Mouse (Mus musculus) megakaryocyte progenitor cell, adult 5-6 weeks (primary cell): ENCODE data around the gene Apoc4. TPM values are rescaled to one million over a fixed set of nuclear protein-coding genes. Genes with fewer than 3 reads are reported as not detected.
"Not testable (repeated sequence)": the region's sequence is repeated elsewhere in the genome, so short reads cannot be mapped to it uniquely, and the experiment has no call there.

Source experiments
- ATAC-seq: replicated peaks from 2 replicates; pipeline ENCODE4 v1.8.0; 2016; ENCODE audit warnings: mild to moderate bottlenecking, moderate TSS enrichment, inconsistent platforms; ENCODE audit not compliant: poor library complexity
- total RNA-seq, 2 experiments: library from RNA; stranded (forward) in 1 of 2; stranded (reverse) in 1 of 2; fragments of 157-497, 149-512 nt in 1 of 2; fragments of 200-1000 nt in 1 of 2; gene quantifications; 2 replicates each; pipeline versions ENCODE4 v1.2.3 to v1.2.4; 2015 to 2017

Gene Apoc4
- total RNA-seq, 2 experiments from 2014 or later, result not detected

GRCm38 (mm10) chr7:19700299-19701068 is 19.2 kb upstream of the Apoc4 start:
- no peak for ATAC-seq

- ATAC-seq, result no peak
Observed at GRCm38 (mm10) chr7:19699827-19700148, 18.5 kb upstream of the Apoc4 start.

DNA sequence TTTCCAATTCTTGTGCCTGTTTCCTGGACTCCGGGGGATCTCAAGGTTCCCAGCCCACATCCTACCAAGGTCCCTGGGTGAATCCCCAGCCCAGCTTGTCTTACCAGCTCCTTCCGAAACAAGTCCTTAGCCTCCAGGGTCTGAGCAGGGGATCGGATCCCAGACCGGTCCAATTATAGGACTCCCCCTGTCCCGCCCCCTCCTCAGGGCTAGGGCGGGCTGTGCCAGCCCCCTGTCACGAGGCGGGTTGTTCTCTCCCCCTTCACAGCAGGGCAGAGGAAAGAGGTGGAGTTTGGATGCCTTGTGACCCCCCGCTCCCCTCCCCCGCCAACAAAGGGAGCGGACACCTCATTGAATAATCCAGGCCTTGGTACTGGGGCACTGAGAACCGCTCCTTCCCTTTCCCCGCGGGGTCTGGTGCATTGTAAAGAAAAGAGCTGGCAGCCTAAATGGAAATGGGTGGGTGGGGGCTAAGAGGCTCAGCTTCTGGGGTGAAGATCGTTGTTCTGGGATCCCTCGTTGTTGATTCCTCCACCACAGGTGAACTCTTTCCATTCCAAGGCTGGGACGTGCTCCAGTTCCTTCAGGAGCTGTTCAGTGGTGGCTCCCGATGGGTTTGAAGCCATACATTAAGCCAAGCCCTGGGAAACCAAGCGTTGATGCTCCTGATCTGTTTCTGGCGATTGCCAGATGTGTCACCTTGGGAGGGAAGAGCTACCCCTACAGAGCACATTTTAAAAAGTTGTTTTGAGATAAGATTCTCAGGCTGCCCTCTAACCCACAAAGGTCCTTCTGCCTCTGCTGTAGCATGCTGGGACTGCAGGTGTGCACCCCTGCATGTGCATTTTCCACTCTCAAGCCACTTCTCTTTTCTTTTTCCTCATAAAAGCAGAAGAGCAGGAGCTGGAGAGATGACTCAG is 17.9 kb upstream of the Apoc4 start, which contains the start of gene Apoe:
Apoe (minus strand) TSS at position 282 of the 920 bp plus-strand sequence.
- peak; percentile 48 for ATAC-seq

DNA sequence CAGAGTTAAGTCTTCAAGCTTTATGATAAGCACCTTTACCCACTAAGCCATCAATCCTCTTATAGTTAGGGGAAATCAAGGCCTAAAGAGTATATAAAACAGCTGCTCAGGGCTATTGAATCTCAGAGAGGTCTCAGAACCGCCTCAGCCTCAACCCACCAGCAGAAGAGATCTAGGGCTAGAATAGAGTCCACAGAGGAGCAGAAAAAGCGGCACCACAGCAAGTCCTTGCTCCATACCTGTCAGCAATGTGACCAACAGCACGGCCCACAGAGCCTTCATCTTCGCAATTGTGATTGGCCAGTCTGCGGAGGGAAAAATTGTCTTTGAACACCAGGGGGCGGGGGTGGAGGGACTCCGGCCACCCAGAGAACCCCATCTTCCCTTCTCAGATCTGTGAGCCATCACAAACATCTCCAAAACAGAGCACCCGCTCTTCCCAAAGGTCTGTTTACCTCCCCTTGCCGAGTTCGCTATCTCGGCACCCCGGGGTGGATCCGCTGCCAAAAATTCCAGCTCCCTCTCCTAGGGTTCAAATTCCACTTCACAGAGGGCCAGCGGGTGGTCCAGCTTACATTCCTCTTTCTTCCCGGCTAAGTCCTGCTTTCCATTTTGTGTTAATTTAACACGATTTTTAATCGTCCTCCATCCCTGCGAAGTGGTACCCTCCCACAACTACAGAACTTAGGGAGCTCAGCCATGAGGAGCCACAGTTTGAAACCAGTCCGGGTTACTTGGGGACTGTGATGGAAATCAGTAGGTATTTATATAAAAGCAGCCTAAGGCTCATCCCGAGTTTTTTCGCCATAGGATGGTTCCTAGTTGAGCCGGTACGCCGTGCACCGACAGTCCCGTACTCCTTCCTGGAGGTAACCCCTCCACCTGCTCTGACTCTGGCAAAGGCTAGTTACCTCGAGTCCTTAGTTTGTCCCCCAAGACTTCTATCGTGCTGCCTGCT is 16.9 kb upstream of the Apoc4 start:
- peak; percentile 29 for ATAC-seq

DNA sequence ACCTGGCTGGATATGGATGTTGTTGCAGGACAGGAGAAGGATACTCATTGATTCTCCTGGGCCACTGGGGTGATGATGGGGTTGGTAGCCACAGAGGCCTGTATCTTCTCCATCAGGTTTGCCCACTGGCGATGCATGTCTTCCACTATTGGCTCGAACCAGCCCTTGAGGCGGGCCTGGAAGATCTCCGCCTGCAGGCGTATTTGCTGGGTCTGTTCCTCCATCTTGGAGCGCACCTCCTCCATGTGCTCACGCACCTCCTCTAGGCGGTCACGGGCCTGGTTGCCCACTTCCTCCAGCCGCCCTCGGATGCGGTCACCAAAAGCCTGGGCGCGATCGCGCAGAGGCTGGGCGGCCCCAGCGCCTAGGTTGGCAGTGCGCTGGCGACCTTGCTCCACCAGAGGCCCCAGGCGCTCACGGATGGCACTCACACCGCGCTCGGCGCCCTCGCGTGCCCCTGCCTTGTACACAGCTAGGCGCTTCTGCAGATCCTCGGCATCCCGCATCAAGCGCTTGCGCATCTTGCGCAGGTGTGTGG is 15.1 kb upstream of the Apoc4 start:
- ATAC-seq, result no peak

DNA sequence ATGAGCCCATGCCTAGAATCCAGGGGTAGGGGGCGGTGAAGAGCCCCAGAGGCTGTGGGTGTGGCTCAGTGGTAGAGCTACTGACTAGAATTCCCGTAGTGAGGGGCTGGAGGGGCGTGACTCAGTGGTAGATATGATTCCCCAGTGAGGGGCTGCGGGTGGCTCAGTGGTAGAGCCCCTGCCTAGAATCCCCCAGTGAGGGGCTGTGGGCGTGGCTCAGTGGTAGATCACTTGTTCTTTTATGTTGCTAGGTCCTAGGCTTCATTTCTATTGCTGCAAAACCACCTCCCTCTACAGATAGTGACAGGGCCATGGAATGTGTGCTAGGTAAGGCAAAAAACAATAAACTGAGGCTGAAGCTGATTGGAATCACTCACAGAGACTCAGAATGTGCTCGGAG is 14.6 kb upstream of the Apoc4 start:
- ATAC-seq, result no peak

- ATAC-seq, result 0 out of 2 replicates have a peak, but pooled peaks have one; percentile 3
Observed at GRCm38 (mm10) chr7:19695213-19695594, 13.9 kb upstream of the Apoc4 start.

GRCm38 (mm10) chr7:19694336-19695212 is 13.3 kb upstream of the Apoc4 start:
- 0 out of 2 replicates have a peak, but pooled peaks have one; percentile 0 for ATAC-seq

- peak; percentile 63 for ATAC-seq
Observed at GRCm38 (mm10) chr7:19693421-19693820, 12.1 kb upstream of the Apoc4 start.

- ATAC-seq, result no peak
Observed at GRCm38 (mm10) chr7:19691873-19692865, 10.9 kb upstream of the Apoc4 start, which contains the start of gene Apoc1. Gene Apoc1, minus strand, starts transcription at chr7:19692660.

- ATAC-seq, result no peak
Observed at GRCm38 (mm10) chr7:19691434-19691833, 10.2 kb upstream of the Apoc4 start.

GRCm38 (mm10) chr7:19690845-19691244 is 9.6 kb upstream of the Apoc4 start:
- no peak for ATAC-seq

GRCm38 (mm10) chr7:19688611-19689010 is 7.3 kb upstream of the Apoc4 start:
- ATAC-seq, result no peak

DNA sequence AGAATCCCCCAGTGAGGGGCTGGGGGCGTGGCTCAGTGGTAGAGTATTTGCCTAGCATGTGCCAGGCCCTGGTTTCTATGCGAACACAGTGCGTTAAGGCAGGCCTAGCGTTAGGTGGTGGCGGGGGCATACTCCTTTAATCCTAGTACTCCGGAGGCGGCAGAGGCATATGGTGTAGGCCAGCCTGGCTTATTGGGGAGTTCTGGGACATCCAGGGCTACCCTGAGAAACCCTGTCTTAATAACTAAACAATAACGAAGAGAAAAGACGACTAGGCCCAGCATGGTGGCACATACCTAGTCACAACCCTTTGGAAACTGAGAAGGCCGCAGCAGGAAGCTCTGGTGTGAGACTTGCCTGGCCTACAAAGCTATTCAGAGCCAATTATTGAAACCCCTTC is 6.8 kb upstream of the Apoc4 start:
- no peak for ATAC-seq

DNA sequence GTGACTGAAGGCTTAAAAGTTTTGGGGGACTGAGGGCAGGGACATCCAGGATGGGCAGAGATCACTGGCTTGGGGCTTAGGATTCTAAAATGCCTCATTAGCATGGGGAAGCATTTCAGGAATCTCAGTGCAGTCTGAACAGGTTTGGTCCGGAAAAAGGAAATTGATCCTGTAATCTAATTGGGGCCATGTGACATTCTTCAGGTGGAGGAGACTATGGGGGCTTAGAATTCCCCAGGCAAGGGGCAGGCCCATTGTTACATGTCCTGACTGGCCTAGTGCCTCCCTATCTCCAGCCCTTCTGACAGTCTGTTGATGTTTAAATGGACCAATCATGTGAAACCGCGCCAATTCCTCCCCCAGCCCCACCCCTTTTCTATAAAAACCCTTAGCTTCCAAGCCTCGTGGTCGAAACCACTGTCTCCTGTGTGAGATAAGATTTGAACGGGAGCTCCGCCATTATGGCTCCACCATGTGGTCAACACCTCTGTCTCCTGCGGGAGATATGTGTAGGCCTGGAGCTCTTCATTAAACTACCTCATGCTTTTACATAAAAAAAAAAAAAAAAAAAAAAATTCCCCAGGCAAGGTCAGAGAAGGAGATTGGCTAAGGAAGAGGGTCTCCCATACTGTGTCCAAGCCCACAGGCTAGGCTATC is 5.8 kb upstream of the Apoc4 start:
- not testable (repeated sequence) for ATAC-seq

DNA sequence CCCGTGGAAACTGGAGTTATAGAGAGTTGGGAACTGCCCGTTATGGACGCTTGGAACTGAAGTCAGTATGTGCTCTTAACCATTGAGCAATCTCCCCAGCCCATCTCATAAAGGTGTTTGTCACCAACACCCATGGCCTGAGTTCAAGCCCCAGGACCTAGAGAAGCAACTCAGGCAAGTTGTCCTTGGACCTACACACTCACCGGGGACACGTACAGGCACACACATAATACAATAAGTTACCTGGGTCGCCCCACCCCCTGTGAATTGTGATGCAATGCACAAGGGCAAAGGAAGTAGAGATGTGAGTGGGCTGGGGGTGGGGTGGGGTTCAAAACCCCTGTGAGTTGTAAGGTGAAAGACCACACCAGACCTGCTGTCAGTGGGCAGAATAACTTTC is 5.2 kb upstream of the Apoc4 start:
- ATAC-seq, result no peak

GRCm38 (mm10) chr7:19685374-19685773 is 4.1 kb upstream of the Apoc4 start:
- ATAC-seq, result no peak

DNA sequence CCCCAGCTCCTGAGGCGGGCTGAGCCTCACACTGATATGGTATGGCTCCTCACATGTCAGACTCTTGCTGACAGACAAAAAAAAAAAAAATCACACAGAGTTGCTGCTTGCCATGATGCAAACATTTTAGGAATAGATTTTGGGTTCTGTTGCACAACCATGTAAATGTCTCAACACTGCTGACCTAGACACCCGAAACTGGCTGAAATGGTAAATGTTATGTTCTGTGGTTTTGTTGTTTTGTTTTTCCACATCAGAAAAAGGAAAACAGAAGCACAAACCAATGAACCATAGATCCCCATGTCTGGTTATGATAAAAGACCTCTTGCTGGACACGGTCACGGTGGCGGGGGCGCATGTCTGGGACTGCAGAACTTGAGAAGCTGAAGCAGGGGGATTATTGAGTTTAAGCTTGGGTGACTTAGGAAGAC is 2.5 kb upstream of the Apoc4 start:
- ATAC-seq, result peak; percentile 84
